Mouse (Mus musculus) left cerebral cortex, adult 18-20 months (tissue): Measurements from ENCODE around the gene Ptpru. TPM values are rescaled to one million over a fixed set of nuclear protein-coding genes. Genes with fewer than 3 reads are reported as not detected.

Experiments used
- DNase-seq, 2 experiments: peaks; one replicate each; pipeline ENCODE4 v3.0.0; 2021 to 2022; ENCODE audit warnings: low spot score in 2 of 2, mixed read lengths in 1 of 2
- total RNA-seq, 2 experiments: library from RNA; stranded (reverse); gene quantifications; 2 replicates each; pipeline ENCODE4 v1.2.3; 2021

The Ptpru gene
- total RNA-seq, 2 experiments from 2014 or later = 33.2 to 47.6 TPM

DNA sequence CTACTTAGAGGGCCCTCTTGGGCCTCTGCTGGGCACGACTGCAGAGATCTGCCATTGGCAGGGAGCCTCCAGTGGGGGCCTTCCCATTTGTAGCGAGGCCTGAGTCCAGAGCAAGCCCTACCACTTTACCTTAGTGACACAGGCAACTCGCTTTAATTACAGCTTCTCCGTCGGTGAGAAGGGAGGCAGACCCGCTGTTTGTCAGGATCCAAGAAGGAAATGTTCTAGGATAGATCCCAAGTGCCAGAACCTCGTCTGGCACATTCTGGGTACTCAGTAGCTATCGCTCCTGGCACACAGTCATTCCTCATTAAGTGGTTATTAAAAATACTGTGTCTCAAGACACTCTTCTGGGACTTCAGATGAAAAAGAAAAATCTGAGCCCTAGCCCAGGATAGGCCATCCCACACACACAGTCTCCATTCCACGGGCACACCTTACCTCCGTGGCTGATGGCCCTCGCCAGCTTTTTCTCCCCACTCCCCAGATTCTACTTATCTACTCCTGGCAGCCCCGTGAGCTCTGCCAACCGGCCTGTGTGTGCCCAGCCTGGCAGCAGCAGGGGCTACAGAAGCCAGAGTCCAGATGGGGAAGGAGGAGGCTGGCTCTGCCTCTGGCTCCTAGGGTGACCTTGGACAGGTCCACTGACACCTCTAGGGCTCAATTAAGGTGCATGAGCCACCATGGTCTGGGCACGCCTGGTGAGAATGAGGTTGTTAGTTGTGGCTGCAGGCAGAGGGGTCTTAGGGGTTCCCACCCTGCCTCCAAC, 41.6 kb downstream of the Ptpru start:
- DNase-seq = no peak

DNA sequence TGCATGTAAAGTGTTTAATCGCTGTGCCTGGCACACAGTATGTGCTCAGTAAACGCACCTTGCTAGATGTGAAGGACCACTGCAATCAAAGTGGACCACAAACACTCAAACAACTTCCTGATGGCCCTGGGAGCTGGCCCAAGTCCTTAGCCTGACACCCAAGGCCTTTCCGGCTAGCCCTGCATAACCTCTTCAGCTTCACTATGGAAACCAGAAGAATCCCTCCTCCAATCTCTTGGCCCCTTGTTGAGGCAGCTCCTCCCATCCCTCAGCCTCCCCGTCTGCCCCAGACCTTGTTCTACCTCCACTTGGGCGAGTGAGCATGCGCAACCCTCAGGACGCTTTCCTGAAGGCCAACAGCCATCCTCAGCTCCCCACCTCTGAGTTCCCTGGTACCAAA, 51.3 kb downstream of the Ptpru start:
- DNase-seq = no peak

DNA sequence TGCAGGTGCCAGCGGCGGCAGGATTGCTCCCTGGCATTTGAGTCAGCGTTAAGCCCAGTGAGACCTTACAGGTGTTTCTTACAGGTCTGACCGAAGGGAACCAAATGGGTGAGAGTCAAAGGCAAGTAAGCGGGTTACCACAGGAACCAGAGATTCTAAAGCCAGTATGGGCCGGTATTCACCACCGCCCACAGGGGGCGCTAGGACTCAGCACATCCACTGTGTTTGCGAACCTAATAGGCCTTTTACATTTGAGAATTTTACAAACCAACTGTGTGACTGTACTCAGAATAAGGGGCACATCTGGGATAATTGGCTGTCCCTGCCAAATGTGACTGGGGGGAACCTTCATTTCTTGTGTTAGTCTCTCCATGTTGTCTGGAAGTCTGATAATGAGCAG, 54.1 kb downstream of the Ptpru start:
- DNase-seq = peak; percentile 39 to 54

DNA sequence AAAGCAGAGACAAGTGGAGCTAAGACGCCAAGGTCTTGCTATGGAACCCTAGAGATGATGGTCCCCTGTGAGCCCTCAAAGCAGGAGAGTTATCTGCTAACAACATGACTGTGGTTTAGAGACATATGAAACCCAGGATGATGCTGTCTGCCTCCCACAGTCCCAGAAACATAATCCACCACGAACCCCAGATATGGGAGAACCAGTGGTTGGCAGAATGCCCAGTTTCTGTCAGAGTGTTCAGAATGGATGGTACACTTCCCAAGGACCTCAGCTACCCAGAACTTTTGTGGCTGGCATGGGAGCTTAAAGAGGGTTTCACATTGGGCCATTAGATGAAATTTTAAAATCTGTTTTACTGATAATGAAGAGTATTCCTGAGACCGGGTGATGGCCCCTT, 57.1 kb downstream of the Ptpru start:
- no peak for DNase-seq

DNA sequence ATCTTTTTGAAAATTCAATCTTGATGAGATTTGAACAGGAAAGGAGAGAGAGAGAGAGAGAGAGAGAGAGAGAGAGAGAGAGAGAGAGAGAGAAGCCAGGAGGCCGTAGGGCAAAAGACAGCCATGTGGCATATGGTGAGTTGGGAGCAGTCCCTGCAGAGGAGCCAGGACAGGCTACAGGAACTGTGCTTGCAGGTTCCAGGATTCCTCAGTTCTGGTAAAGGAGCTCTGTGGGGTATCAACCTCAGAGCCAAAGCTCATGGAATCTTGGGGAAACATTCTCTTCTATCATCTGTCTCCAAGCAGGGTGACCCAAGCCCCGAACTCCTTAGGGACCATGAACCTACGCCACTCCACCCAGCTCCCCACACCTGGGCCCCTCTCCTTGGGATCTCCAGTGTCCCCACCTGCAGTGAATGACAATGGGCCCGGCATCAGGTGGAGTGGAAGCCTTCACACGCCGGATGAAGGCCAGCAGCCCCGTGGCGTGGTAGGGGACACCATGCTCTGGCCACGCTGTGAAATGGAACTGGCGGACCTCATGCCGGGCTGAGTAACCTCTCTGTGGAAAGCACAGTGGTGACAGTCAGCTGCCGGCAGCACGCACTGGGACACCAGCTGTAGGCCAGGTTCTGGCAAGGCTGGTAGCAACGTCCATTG, 59.3 kb downstream of the Ptpru start:
- DNase-seq = no peak

DNA sequence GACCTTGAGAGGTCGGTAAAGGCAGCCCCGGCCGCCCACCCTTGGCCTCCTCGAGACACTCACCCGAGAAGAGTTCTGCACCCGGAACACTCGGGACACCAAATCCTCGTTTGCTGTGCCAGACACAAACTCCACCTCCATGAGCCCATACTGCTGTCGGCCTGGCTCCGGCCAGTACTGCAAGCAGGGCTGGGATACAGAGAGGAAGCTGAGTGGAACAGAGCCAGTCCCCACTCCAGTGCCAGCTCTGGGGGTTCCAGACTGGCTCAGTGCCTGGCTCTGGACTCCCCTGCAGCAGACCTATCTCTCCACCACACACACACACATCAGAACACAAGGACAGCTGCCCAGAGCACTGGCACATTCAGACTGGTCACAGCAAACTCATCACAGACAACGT, 66.7 kb downstream of the Ptpru start:
- no peak for DNase-seq

DNA sequence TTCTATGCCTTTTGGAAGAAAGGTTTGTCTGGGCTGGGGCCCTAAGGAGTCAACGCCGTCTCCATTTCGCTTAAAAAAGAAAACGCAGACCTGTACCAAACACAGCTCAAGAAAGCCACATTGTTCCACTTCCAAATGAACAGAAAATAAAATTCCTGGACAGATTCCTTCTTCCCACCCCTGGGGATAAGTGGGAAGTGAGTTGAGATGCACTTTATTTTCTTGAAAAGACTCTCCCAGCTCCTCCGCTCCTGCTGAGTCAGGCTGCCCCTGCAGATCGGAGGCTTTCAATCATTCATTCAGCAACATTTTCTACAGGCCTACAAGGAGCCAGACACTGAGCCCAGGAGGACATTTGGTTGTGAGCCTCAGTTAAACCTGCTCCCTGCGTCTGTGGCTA, 74.2 kb downstream of the Ptpru start:
- DNase-seq = peak; percentile 22 to 53

DNA sequence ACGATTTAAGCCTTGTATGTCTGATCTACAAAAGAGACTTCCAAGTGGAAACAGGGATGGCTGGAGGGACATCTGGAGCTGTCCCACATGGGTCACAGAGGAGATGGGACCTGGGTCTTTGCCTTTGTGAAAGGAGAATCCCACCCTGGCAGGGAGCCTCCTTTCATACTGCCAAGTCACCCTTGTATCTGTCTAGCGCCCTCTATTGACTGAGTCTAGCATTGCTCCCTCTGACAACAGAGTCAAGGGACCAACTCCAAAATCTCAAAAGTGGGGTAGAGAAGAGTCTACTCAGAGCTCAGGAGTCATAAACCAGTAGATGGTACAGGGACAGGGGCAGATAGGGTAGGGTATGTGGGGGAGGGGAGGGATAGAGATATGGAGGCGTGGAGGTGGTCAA, 74.6 kb downstream of the Ptpru start:
- peak in 1 of 2 experiments; percentile 27 for DNase-seq

DNA sequence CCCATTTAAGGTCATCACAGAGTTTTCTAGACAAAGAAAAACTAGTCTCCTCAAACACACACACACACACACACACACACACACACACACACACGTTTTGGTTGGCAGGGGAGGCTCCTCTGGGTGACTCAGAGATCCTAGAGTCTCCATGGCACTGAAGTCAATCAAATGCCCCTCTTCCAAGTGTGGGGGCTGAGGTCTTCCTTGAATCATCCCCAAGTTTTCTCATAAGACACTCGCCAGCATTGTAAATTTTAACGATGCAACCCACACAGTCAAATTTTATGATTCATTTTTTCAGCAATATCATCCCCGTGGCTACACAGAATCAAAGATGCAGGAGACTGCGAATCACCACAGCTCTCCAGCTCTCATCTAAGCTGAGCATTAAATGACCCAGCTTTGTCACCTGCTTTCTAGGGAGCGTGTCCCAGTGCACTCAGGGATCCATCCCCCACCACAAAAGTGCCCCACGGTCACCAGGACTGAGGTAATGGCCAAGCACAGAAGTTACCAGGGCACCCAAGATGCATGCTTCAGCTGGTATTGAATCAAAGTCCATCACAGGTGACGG, 75.8 kb downstream of the Ptpru start:
- peak; percentile 28 to 31 for DNase-seq

DNA sequence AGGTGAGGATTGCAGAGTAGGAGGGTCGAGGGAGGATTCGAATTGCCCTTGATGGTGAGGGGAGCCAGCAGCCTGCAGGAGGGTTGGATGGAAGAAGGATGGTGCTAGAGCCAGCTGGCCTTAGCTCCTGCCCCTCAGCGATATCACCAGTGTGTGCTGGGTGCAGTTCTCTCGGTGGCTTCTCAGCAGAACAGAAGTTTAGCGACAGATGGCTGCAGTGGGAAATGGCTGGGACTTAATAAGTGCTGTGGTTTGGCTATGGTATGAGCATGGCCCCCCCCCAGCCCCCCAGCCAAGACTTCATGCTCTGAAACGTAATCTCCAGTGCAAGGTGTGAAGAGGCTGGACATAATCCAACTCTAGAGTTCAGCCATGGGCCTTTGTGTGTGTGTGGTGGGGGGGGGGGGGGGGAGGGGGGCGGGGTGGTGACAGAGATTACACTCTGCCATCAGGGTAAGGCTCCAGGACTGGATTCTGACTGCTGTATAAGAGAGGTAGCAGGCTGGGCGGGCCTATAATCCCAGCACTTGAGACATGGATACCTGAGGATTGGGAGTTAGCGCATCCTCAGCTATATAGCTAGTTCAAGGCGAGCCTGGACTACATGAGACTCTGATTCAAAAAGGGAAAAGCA, 85.8 kb downstream of the Ptpru start:
- DNase-seq = peak in 1 of 2 experiments; percentile 19

DNA sequence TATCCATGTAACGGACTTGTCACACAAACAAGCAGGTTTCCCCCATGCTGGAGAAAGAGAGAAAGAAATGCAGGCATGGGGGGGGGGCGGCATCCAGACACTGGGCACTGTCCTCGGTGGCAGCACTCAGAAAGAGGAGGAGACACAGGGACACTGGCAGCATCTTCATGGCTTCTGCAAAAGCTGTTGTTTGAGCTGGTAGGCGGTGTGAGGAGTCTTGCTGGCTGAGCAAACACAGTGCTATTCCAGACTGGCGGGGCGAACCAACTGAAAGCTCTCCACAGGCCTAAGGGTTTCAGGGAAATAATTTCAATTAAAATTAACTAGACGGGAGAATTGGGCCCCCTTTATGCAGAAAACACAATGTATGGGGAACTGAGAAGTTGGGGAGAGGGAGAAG, 86.5 kb downstream of the Ptpru start:
- peak; percentile 44 to 62 for DNase-seq

DNA sequence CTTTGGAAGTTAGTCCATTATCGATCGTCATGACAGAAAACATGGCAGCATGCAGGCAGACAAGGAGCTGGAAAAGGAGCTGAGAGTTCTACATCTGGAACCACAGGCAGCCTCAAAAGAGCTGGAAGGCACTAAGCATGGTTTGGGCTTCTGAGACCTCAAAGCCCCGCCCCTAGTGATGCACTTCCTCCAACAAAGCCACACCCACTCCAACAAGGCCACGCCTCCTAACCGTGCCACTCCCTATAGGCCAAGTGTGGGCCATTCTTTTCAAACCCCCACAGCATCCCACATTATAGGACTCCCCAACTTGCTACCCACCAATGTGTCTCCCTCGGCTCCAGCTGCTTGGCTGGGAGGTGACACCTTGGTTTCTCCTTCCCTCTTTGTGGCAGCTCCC, 88.3 kb downstream of the Ptpru start:
- DNase-seq = no peak

DNA sequence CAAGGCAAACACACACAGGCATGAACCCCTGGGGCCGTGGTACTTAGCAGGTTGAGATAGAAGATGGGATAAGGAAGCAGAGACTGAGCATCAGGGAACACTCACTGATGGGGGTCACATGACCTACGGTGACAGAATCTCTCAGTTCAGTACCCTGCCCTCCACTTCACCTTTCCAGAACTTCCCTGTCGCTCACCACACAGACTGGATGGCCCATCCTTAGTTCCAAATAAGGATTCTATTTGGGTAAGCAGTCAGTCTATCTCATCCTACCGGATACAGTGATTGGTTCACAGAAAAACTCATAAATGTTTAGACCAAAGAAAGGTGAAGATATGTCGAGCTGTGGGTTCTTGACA, 93.4 kb downstream of the Ptpru start:
- DNase-seq = no peak

DNA sequence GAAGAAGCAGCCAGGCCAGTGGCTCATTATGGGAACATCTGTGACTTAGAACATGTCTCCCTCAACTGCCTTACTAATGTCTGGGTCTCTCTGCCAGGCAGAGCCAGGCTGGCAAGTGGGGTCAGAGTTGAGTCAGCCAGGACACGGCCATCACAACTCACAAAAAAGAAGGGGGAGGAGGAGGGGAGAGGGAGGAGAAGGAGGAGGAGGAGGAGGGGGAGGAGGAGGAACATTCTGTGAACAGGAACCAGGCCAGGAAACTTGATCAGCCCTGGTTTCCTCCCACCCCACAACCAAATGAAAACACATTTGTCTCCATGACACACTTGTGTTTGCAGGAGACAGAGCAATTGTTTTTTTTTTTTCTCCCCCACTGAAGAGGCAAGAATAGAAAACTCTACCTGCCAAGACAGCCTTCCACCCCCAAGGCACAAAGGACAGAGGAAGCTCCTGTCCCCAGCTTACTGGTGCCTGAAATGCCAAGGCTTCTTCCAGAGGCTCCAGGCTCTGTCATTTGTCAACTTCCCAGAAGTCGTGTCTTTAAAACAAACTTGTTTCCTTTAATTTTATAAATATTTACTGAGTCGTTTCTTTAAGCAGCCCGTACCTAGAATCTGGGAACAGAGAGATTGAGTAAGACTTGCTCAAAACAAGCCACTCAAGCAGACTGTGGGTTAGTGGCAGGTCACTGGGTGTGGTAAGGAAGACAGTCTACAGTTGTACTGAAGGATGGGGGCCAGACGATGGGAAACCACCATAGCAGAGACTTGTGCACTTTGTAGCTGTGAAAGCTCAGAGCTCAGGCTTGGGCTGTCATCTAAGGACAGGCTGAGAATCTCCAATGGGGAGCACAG, 94.0 kb downstream of the Ptpru start:
- DNase-seq = no peak

DNA sequence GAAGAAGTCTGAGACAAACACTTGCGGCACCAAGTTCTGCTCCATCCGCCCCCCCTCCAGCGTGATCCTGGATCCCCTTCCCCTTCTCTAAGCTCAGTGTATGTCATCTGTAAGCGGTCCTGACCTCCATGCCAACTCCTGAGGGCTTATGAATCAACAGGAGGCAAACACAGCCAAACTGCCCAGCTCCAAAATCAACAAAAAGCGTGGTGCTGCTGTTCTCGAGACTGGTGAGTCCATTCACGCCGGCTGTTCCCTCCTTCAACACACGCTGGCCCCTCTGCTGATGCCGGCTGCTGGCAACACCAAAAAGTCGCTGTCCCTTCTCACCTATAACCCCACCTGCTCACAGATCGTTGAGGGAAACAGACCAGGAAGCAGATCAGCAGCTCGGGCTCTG, 95.1 kb downstream of the Ptpru start:
- DNase-seq = no peak

DNA sequence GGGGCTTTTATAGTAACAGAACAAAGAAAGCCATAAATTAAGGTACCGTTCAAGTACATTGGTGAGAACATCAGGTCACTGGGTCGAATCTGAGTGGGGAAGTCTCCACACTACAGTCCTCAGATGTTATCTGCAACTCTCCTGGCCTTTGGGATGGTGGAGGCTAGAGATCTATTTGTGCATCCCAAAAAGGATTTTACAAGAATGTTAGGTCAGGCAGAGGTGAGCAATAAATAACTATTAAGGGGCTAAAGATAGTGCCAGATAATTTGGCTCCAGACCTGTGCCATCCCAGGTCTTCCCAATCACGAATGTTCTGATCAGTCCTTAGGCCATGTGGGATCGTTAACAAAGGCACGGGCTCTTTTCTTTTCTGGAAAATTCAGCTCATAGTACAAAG, 97.5 kb downstream of the Ptpru start:
- no peak for DNase-seq

DNA sequence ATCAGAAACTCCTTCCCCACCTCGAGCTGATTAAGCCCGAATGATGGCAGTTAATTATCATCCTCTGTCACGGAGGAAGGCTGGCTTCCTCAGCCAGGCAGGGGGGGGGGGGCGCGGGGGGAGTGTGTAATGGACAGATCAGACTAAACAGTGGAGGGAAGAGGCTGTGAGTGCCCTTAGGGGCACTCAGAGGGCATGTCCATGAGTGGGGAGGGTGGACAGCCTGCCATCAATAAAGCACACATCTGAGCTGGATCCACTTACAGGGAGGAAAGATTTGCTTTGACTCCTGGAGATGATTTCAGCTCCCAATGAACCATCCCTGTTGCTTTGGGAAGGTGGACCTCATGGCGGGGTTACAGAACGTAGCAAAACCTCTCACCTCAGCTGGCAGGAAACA, 109.5 kb downstream of the Ptpru start:
- DNase-seq = no peak

DNA sequence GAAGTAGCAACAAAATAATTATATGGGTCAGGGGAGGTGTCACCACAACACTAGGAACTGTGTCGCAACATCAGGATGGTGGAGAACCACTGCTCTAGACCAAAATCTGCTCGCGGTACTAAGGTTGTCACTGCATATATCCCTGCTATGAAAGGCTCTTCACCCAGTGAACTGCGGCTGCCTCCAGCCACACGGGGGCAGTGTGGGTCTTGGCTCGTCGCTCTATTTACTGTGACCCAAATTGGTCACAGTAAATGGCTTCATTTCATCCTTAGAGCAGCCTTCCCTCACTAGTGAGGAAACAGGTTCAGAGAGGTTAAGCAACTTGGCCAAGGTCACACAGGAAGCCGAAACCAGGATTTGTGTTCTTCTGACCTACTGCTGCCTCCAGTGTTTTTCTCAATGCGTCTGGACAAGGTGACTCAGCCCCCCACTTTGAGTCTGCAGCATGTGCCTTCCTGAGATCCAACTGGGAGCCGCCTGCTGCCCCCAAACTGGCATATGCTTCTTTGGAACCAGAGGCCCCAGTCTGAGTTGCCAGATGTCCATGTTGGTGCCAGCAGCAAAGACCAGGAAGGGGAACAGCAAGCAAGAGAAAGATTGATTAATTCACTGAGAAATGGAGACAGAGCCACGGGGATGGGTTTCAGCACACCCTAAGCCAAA, 114.5 kb downstream of the Ptpru start:
- peak; percentile 54 for DNase-seq

DNA sequence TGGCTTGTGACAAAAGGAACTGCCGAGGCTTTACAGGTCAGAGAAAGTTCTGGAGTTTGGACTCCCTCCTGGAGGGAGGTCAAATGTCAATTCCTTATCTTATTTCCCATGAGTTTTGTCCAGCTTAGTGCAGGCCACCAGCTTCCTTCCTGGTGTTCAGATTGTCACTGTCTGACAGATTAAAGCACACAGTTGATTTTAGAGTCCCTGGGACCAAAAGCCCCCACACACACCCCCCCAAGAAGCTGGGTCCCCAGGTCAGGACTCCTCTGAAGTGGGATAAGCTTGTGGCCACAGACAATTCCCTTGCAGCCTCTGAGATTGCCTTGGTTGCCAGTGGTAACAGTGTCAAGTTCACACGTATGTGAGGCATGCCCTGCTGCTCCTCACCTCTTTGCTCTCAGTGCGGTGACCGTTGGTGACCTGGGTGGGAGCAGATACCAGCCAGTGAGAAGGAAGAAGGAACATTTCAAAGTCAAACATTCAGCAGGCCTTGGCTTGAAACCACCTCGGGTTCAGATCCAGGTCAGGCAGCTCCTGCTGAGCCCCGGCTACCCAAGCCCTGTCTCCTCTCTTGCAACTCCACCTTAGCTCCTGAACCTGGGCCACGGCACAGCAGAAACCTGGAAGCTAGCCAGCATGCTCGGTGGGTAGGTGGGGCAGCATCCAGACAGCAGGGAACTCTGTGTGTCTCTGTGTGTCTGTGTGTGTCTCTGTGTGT, 115.8 kb downstream of the Ptpru start:
- no peak for DNase-seq

DNA sequence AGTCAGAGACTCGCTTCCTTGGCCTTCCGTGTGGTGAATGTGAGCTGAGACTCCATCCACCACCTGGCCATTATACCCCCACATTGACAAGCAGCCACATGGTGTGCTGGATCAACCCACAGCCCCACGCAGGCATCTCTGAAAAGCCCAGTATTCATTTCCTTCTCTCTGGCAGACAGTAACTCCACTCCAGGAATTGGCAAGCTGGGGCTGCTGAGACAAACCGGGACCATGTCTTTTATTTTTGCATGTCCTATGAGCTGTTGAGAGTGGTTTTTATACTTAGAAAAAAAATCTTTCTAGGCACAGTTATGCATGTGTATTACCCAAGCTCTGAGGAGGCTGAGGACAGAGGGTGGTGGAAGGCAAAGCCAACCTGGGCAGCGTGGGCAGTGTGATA, 118.9 kb downstream of the Ptpru start:
- DNase-seq = peak; percentile 54 to 77
